Mouse (Mus musculus): ENCODE results near the gene Aup1. TPM values are rescaled to one million over a fixed set of nuclear protein-coding genes. Genes with fewer than 3 reads are reported as not detected.

The Aup1 gene
- 194 and 210 TPM in 2 replicates for polyA plus RNA-seq (2015; fragmentation: Nextera tagmentation; extraction: Ambion mirVana)

DNA sequence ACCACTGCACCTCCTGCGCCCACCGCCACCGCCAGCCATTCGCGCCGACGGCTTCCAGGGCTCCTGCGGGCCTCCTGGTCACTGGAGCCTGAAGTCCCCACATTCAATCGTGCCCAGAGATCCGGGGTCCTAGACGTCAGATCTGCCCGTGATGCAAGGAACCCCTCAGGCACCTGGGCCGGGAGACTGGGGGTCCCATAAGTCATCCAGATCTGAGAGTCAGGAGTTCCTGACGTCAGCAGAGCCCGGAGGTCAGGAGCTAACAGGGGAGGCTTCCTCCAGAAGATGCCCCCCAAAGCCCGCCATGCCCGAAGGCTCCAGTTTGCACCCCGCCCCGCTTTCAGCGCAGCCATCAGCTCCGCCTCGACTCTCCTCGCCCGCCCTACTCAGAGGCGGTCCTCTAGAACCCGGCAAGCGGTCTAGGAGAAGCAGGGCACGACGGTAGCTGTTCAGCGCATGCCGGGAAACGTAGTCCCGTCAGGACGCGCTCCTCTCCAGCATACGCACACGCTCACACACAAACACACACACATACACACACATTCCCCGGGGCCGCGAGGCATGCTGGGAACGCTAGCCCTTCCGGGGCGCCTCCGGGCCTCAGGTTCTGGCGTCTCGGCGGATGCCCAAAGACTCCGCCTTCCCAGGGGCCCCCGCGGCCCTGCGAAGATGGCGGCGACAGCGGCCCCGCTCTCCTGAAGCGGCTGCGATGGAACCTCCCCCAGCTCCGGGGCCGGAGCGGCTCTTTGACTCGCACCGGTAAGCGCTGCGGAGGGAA, at the start of gene Aup1:
Gene Aup1 (plus strand): TSS at position 448 of the 778 bp plus-strand sequence.
- Histone ChIP-seq H3K4me2 (ENCODE audit: low read length) (peak within 1 kb of the TSS; percentile 88), H3K9ac (ENCODE audit: low read depth, low read length) (peak within 1 kb of the TSS; percentile 93), H3K27me3 (ENCODE audit: insufficient read depth, low read length) (no peaks in the 10 kb centered on the region), H3K9me3 (replicated peaks; ENCODE audit: low read length) (no peaks in the 10 kb centered on the region), H3K27ac (peak within 1 kb of the TSS; percentile 93), H3K4me3 (replicated peaks; ENCODE audit: low read depth, low read length) (peak within 1 kb of the TSS; percentile 85), H3K36me3 (ENCODE audit: insufficient read depth, low read length) (peaks cover 10% of the 10 kb centered on the region; the same call in 1 of the 2 replicates), H3K4me1 (replicated peaks; ENCODE audit: insufficient read depth, low read length) (peaks cover 20% of the 10 kb centered on the region)
- ATAC-seq (replicated peaks; ENCODE audit: low FRiP score, low read depth) (peak; percentile 93), DNase-seq (ENCODE audit: low spot score) (peak; percentile 98)
- no peak for TF ChIP-seq CTCF (IDR thresholded peaks at IDR 0.05; ENCODE audit: low read depth)
- WGBS, result under 1% methylated on average over 62 of the region's 64 CpGs

GRCm38 (mm10) chr6:83004872-83005271, 49.4 kb upstream of the Aup1 start:
- WGBS, result 55% methylated on average over 7 of the region's 7 CpGs
- no peak overlapping the region for H3K4me3 ChIP-seq (replicated peaks; ENCODE audit: low read depth, low read length)
- H3K4me2 ChIP-seq (ENCODE audit: low read length), result no peak overlapping the region
- H3K9me3 ChIP-seq (replicated peaks; ENCODE audit: low read length), result no peaks in the 10 kb centered on the region
- DNase-seq (ENCODE audit: low spot score) (peak; percentile 52), ATAC-seq (replicated peaks; ENCODE audit: low FRiP score, low read depth) (no peak)
- H3K36me3 ChIP-seq (ENCODE audit: insufficient read depth, low read length), result no peaks in the 10 kb centered on the region
- H3K27ac ChIP-seq, result no peak overlapping the region
- no peak overlapping the region for H3K9ac ChIP-seq (ENCODE audit: low read depth, low read length)
- 0 out of 2 replicates have a peak, but pooled peaks have one; percentile 5 for TF ChIP-seq CTCF (IDR thresholded peaks at IDR 0.05; ENCODE audit: low read depth)
- no peaks in the 10 kb centered on the region for H3K4me1 ChIP-seq (replicated peaks; ENCODE audit: insufficient read depth, low read length)
- H3K27me3 ChIP-seq (ENCODE audit: insufficient read depth, low read length), result no peaks in the 10 kb centered on the region

GRCm38 (mm10) chr6:83005444-83006011, 48.8 kb upstream of the Aup1 start:
- 68% methylated on average over 10 of the region's 10 CpGs for WGBS
- H3K4me2 ChIP-seq (ENCODE audit: low read length), result no peak overlapping the region
- ATAC-seq (replicated peaks; ENCODE audit: low FRiP score, low read depth), result no peak
- H3K36me3 ChIP-seq (ENCODE audit: insufficient read depth, low read length), result no peaks in the 10 kb centered on the region
- no peaks in the 10 kb centered on the region for H3K9me3 ChIP-seq (replicated peaks; ENCODE audit: low read length)
- H3K27me3 ChIP-seq (ENCODE audit: insufficient read depth, low read length), result no peaks in the 10 kb centered on the region
- no peaks in the 10 kb centered on the region for H3K4me1 ChIP-seq (replicated peaks; ENCODE audit: insufficient read depth, low read length)
- no peak for DNase-seq (ENCODE audit: low spot score)
- H3K9ac ChIP-seq (ENCODE audit: low read depth, low read length), result no peak overlapping the region
- no peak overlapping the region for H3K27ac ChIP-seq
- H3K4me3 ChIP-seq (replicated peaks; ENCODE audit: low read depth, low read length), result no peak overlapping the region
- no peak for TF ChIP-seq CTCF (IDR thresholded peaks at IDR 0.05; ENCODE audit: low read depth)

- no peak for TF ChIP-seq CTCF (IDR thresholded peaks at IDR 0.05; ENCODE audit: low read depth)
- DNase-seq (ENCODE audit: low spot score) (no peak), ATAC-seq (replicated peaks; ENCODE audit: low FRiP score, low read depth) (no peak)
- Histone ChIP-seq H3K4me2 (ENCODE audit: low read length) (no peak overlapping the region), H3K9me3 (replicated peaks; ENCODE audit: low read length) (no peaks in the 10 kb centered on the region), H3K27me3 (ENCODE audit: insufficient read depth, low read length) (no peaks in the 10 kb centered on the region), H3K4me3 (replicated peaks; ENCODE audit: low read depth, low read length) (no peak overlapping the region), H3K36me3 (ENCODE audit: insufficient read depth, low read length) (no peaks in the 10 kb centered on the region), H3K4me1 (replicated peaks; ENCODE audit: insufficient read depth, low read length) (no peaks in the 10 kb centered on the region), H3K9ac (ENCODE audit: low read depth, low read length) (no peak overlapping the region), H3K27ac (no peak overlapping the region)
- 81% methylated on average over 6 of the region's 6 CpGs for WGBS
Observed at GRCm38 (mm10) chr6:83006114-83006513, 48.2 kb upstream of the Aup1 start.

- no peak for TF ChIP-seq CTCF (IDR thresholded peaks at IDR 0.05; ENCODE audit: low read depth)
- Histone ChIP-seq H3K4me2 (ENCODE audit: low read length) (no peak overlapping the region), H3K4me3 (replicated peaks; ENCODE audit: low read depth, low read length) (no peak overlapping the region), H3K4me1 (replicated peaks; ENCODE audit: insufficient read depth, low read length) (no peaks in the 10 kb centered on the region), H3K9me3 (replicated peaks; ENCODE audit: low read length) (no peaks in the 10 kb centered on the region), H3K27me3 (ENCODE audit: insufficient read depth, low read length) (no peaks in the 10 kb centered on the region), H3K36me3 (ENCODE audit: insufficient read depth, low read length) (no peaks in the 10 kb centered on the region), H3K9ac (ENCODE audit: low read depth, low read length) (no peak overlapping the region), H3K27ac (no peak overlapping the region)
- DNase-seq (ENCODE audit: low spot score), result no peak
- 47% methylated on average over 3 of the region's 3 CpGs for WGBS
- ATAC-seq (replicated peaks; ENCODE audit: low FRiP score, low read depth), result no peak
Observed at GRCm38 (mm10) chr6:83008659-83009058, 45.7 kb upstream of the Aup1 start.

- Histone ChIP-seq H3K27ac (no peak overlapping the region; the same call in 1 of the 2 replicates), H3K4me1 (replicated peaks; ENCODE audit: insufficient read depth, low read length) (no peaks in the 10 kb centered on the region), H3K4me3 (replicated peaks; ENCODE audit: low read depth, low read length) (no peak overlapping the region), H3K4me2 (ENCODE audit: low read length) (no peak overlapping the region), H3K9me3 (replicated peaks; ENCODE audit: low read length) (no peaks in the 10 kb centered on the region), H3K9ac (ENCODE audit: low read depth, low read length) (no peak overlapping the region), H3K36me3 (ENCODE audit: insufficient read depth, low read length) (no peaks in the 10 kb centered on the region), H3K27me3 (ENCODE audit: insufficient read depth, low read length) (no peaks in the 10 kb centered on the region)
- ATAC-seq (replicated peaks; ENCODE audit: low FRiP score, low read depth), result no peak
- peak; percentile 38 for DNase-seq (ENCODE audit: low spot score)
- WGBS, result 50% methylated on average over 7 of the region's 7 CpGs
- no peak for TF ChIP-seq CTCF (IDR thresholded peaks at IDR 0.05; ENCODE audit: low read depth)
Observed at GRCm38 (mm10) chr6:83010010-83010409, 44.3 kb upstream of the Aup1 start.
